ENCODE assay signal across 16 mouse cellular contexts in genomic region chr12:17688913-17689312, GRCm38 (mm10).
"Had no signal": no experiment of that assay in that cellular context is flagged by ENCODE, and none has a peak within 500 bp of the region (broad histone marks: within the 10 kb centered on the region; RNA-seq: fewer than 3 reads in every experiment).

No protein-coding gene starts in this region.

- H3K4me2 ChIP-seq: limb, embryonic 15.5 days; midbrain, embryonic 12.5 days; neural tube, embryonic 13.5 days had no signal

- ATAC-seq: intestine, embryonic 16.5 days; liver, embryonic 12.5 days had no signal

- H3K4me3 ChIP-seq: limb, embryonic 15.5 days; liver, embryonic 12.5 days; midbrain, embryonic 12.5 days; neural tube, embryonic 13.5 days had no signal

- DNase-seq: kidney, adult 9 months; kidney, postnatal 36 days; layer of hippocampus, adult 9-11 months; layer of hippocampus, postnatal 36 days; lung, embryonic 14.5 days; lung, postnatal 10 days; retina, postnatal 1 day; right cerebral cortex, postnatal 4 days; spleen, adult 18-20 months; thymus, postnatal 36 days had no signal

- H3K27ac ChIP-seq: limb, embryonic 15.5 days; liver, embryonic 12.5 days; midbrain, embryonic 12.5 days; neural tube, embryonic 13.5 days had no signal

- H3K36me3 ChIP-seq: limb, embryonic 15.5 days; liver, embryonic 12.5 days; midbrain, embryonic 12.5 days; neural tube, embryonic 13.5 days had no signal

- H3K9ac ChIP-seq: limb, embryonic 15.5 days; liver, embryonic 12.5 days; lung, embryonic 14.5 days; midbrain, embryonic 12.5 days; neural tube, embryonic 13.5 days had no signal

- H3K27me3 ChIP-seq: limb, embryonic 15.5 days had no signal

- H3K9me3 ChIP-seq: limb, embryonic 15.5 days; liver, embryonic 12.5 days; megakaryocyte, embryonic 14.5 days; midbrain, embryonic 12.5 days; neural tube, embryonic 13.5 days had no signal
